Mouse (Mus musculus) ES-Bruce4 (cell line): ENCODE data around the gene Olfr896-ps1. TPM values are rescaled to one million over a fixed set of nuclear protein-coding genes. Genes with fewer than 3 reads are reported as not detected.

Experiments
- H3K27ac ChIP-seq: 2 replicates; pipeline ENCODE4 v1.5.1; 2012; ENCODE audit warnings: low read length, inconsistent platforms; ENCODE audit not compliant: insufficient read depth
- H3K27me3 ChIP-seq: 2 replicates; pipeline ENCODE4 v1.6.1; 2012; ENCODE audit warnings: mild to moderate bottlenecking, low read length, inconsistent platforms; ENCODE audit not compliant: control insufficient read depth, poor library complexity, insufficient read depth, severe bottlenecking
- H3K36me3 ChIP-seq: 2 replicates; pipeline ENCODE4 v1.6.1; 2012; ENCODE audit warnings: inconsistent platforms, mild to moderate bottlenecking, low read length, moderate library complexity; ENCODE audit not compliant: control insufficient read depth, poor library complexity, insufficient read depth, severe bottlenecking
- H3K4me1 ChIP-seq: one replicate; pipeline ENCODE4 v1.8.1; 2011; ENCODE audit warnings: low read length; ENCODE audit not compliant: control insufficient read depth, insufficient read depth
- H3K4me3 ChIP-seq: 2 replicates; pipeline ENCODE4 v1.5.1; 2011; ENCODE audit warnings: low read depth, mild to moderate bottlenecking, low read length
- H3K9ac ChIP-seq: 2 replicates; pipeline ENCODE4 v1.6.1; 2012; ENCODE audit warnings: low read depth, mild to moderate bottlenecking, inconsistent platforms; ENCODE audit not compliant: poor library complexity, severe bottlenecking
- H3K9me3 ChIP-seq: replicated peaks from 2 replicates; pipeline ENCODE4 v1.6.1; 2012; ENCODE audit warnings: mild to moderate bottlenecking, low read length, inconsistent platforms; ENCODE audit not compliant: control insufficient read depth, poor library complexity, insufficient read depth, severe bottlenecking
- CTCF ChIP-seq: IDR thresholded peaks from one replicate; pipeline ENCODE4 v1.8.1; 2011; ENCODE audit warnings: low read depth, low read length
- EP300 ChIP-seq: IDR thresholded peaks from 2 replicates; pipeline ENCODE4 v1.6.1; 2011; ENCODE audit warnings: low read depth, low read length; ENCODE audit not compliant: insufficient read depth
- POLR2A ChIP-seq: IDR thresholded peaks from one replicate; pipeline ENCODE4 v1.8.1; 2011; ENCODE audit warnings: low read length; ENCODE audit not compliant: insufficient read depth
- polyA plus RNA-seq: library from polyadenylated mRNA; stranded (reverse); fragments of >200 nt; gene quantifications from 2 replicates; pipeline ENCODE4 v1.2.4, GENCODE M21; 2011; ENCODE audit warnings: low read depth; ENCODE audit not compliant: missing spikeins, insufficient read depth, insufficient read length

Gene Olfr896-ps1
- not detected in 2 replicates for polyA plus RNA-seq

DNA sequence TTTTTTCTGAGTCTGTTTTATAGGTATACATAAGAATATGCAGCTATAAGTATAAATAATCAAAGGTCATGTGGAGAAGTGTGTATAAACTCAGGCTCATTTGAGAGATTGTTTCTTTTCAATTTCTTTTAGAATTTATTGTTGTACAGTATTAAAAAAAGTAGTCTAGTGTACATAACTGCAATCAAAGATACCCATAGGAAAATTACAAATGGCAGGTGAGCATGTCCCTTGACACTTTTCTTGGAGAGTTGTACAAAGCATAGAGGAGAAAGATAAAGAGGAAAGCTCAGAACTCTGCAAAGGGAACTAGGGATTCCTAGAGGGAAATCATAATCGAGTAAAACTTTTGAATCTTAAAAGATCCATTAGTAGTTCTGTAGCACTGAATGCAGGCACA lies at the start of gene Olfr896-ps1:
Olfr896-ps1 (plus strand) TSS at position 301 of the 400 bp plus-strand sequence.
- H3K27me3 ChIP-seq, result no peaks in the 10 kb centered on the region
- no peak within 1 kb of the TSS for H3K27ac ChIP-seq
- H3K9ac ChIP-seq, result no peak within 1 kb of the TSS
- no peak within 1 kb of the TSS for H3K4me3 ChIP-seq
- TF ChIP-seq EP300 (no peak), POLR2A (no peak)
- no peaks in the 10 kb centered on the region for H3K9me3 ChIP-seq
- no peaks in the 10 kb centered on the region for H3K36me3 ChIP-seq
- H3K4me1 ChIP-seq, result no peaks in the 10 kb centered on the region

GRCm38 (mm10) chr9:38252474-38252873 lies 38.4 kb upstream of the Olfr896-ps1 start, which contains the start of gene Olfr143:
Gene Olfr143 (plus strand): TSS chr9:38252774.
- Histone ChIP-seq H3K4me1 (no peaks in the 10 kb centered on the region), H3K27me3 (no peaks in the 10 kb centered on the region), H3K36me3 (no peaks in the 10 kb centered on the region), H3K9ac (no peak within 1 kb of the TSS), H3K9me3 (no peaks in the 10 kb centered on the region), H3K27ac (no peak within 1 kb of the TSS), H3K4me3 (no peak within 1 kb of the TSS)
- TF ChIP-seq EP300, result no peak
- no peak for TF ChIP-seq CTCF
- no peak for TF ChIP-seq POLR2A

DNA sequence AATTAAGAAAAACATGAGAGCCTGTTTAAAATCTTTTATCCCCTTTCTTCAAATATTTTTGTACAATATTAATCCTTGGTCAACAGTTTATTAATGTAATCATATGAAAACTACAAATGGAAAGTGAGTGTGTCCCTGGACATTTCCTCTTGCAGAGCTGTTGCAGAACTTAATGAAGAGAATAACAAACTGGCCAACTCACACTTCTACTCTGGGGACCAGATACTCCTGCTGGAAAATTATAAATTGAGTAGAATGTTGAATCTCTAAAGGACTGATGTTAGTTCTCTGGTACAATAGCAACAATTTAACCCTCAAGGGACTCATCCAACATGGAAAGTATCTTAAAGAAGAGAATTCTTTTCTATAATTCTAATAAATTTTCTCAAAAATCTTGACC lies 23.4 kb upstream of the Olfr896-ps1 start, which contains the start of gene Olfr895:
Olfr895 (plus strand) TSS at position 301 of the 400 bp plus-strand sequence.
- no peak within 1 kb of the TSS for H3K9ac ChIP-seq
- H3K27me3 ChIP-seq, result no peaks in the 10 kb centered on the region
- H3K27ac ChIP-seq, result no peak within 1 kb of the TSS
- H3K9me3 ChIP-seq, result no peaks in the 10 kb centered on the region
- TF ChIP-seq EP300 (no peak), CTCF (no peak)
- no peak within 1 kb of the TSS for H3K4me3 ChIP-seq
- H3K4me1 ChIP-seq, result no peaks in the 10 kb centered on the region
- H3K36me3 ChIP-seq, result no peaks in the 10 kb centered on the region

GRCm38 (mm10) chr9:38328760-38329159 lies 37.9 kb downstream of the Olfr896-ps1 start, which contains the start of gene Olfr25:
Gene Olfr25 (plus strand): TSS chr9:38329060.
- TF ChIP-seq EP300 (no peak), POLR2A (no peak), CTCF (no peak)
- H3K27ac ChIP-seq, result no peak within 1 kb of the TSS
- H3K4me1 ChIP-seq, result no peaks in the 10 kb centered on the region

More at GRCm38 (mm10) chr9:38328760-38329159, 37.9 kb downstream of the Olfr896-ps1 start, which contains the start of gene Olfr25:
- 0 out of 2 replicates have a peak, but pooled peaks cover 2% of the 10 kb centered on the region for H3K9me3 ChIP-seq
- no peaks in the 10 kb centered on the region for H3K36me3 ChIP-seq
- no peaks in the 10 kb centered on the region for H3K27me3 ChIP-seq
- H3K4me3 ChIP-seq, result no peak within 1 kb of the TSS
- no peak within 1 kb of the TSS for H3K9ac ChIP-seq

Other genes with a start within 250 kb of the Olfr896-ps1 start
- not detected in 2 replicates for gene Olfr884, start 244.6 kb upstream of the Olfr896-ps1 start, polyA plus RNA-seq
- not detected in 2 replicates for gene Olfr885, start 229.8 kb upstream of the Olfr896-ps1 start, polyA plus RNA-seq
- not detected in 2 replicates for gene Olfr887, start 207.0 kb upstream of the Olfr896-ps1 start, polyA plus RNA-seq
- gene Olfr888, start 183.0 kb upstream of the Olfr896-ps1 start, polyA plus RNA-seq, result not detected in 2 replicates
- not detected in 2 replicates for gene Olfr889, start 175.9 kb upstream of the Olfr896-ps1 start, polyA plus RNA-seq
- not detected in 2 replicates for gene Olfr890, start 148.6 kb upstream of the Olfr896-ps1 start, polyA plus RNA-seq
- not detected in 2 replicates for gene Olfr891, start 110.3 kb upstream of the Olfr896-ps1 start, polyA plus RNA-seq
- gene Olfr893, start 82.7 kb upstream of the Olfr896-ps1 start, polyA plus RNA-seq, result not detected in 2 replicates
- not detected in 2 replicates for gene Olfr894, start 73.1 kb upstream of the Olfr896-ps1 start, polyA plus RNA-seq
- gene Olfr143, start 38.3 kb upstream of the Olfr896-ps1 start, polyA plus RNA-seq, result not detected in 2 replicates
- gene Olfr895, start 23.3 kb upstream of the Olfr896-ps1 start, polyA plus RNA-seq, result not detected in 2 replicates
- not detected in 2 replicates for gene Olfr25, start 38.0 kb downstream of the Olfr896-ps1 start, polyA plus RNA-seq
- 0.15 TPM in 1 of 2 replicates, not detected in the other for gene Olfr898, start 57.3 kb downstream of the Olfr896-ps1 start, polyA plus RNA-seq
- gene Olfr250, start 75.8 kb downstream of the Olfr896-ps1 start, polyA plus RNA-seq, result not detected in 2 replicates
- gene Olfr251, start 86.0 kb downstream of the Olfr896-ps1 start, polyA plus RNA-seq, result not detected in 2 replicates
- not detected in 2 replicates for gene Olfr147, start 110.6 kb downstream of the Olfr896-ps1 start, polyA plus RNA-seq
- gene Olfr901, start 138.3 kb downstream of the Olfr896-ps1 start, polyA plus RNA-seq, result not detected in 2 replicates
- gene Olfr902, start 156.5 kb downstream of the Olfr896-ps1 start, polyA plus RNA-seq, result not detected in 2 replicates
- gene Olfr904, start 172.0 kb downstream of the Olfr896-ps1 start, polyA plus RNA-seq, result not detected in 2 replicates
- 0.41 and 0.49 TPM in 2 replicates for gene Olfr905, start 180.0 kb downstream of the Olfr896-ps1 start, polyA plus RNA-seq
- not detected in 2 replicates for gene Olfr906, start 196.0 kb downstream of the Olfr896-ps1 start, polyA plus RNA-seq
- gene Olfr907, start 204.7 kb downstream of the Olfr896-ps1 start, polyA plus RNA-seq, result not detected in 2 replicates
- gene Olfr911-ps1, start 230.5 kb downstream of the Olfr896-ps1 start, polyA plus RNA-seq, result not detected in 2 replicates
- gene Olfr910, start 246.7 kb downstream of the Olfr896-ps1 start, polyA plus RNA-seq, result not detected in 2 replicates